Mouse (Mus musculus): Measurements from ENCODE around the gene Btbd8.

DNA sequence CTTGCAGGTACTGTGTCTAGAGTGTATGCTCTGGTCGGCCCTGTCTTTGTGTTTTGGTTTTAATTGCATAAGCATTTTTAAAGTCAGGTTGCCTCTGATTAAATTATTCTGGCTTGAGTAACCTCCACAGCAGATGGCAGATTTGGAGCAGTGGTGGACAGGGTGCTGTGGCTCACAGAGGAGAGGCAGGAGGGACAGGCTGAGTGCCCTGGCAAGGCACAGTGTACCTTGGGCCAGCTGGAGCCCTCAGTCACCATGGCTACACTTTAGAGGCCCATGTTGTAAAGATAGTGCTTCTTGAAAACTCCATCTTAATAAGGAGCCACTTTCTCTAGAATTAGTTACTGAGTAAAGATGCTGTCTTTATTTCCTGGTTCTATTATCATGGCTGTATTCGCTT is 58.2 kb downstream of the Btbd8 start:
- no peak for TF ChIP-seq CTCF (IDR thresholded peaks at IDR 0.05)
- TF ChIP-seq POLR2A (IDR thresholded peaks at IDR 0.05; ENCODE audit: insufficient read depth, low read depth, low read length): no peak
